Mouse (Mus musculus): ENCODE measurements at regions not wholly inside any gene's neighbourhood (a gene's known extent, or its start where the extent isn't known, plus 50 kb on each side); places are given as distances from the start of the nearest gene placed in this dataset.
A peak's percentile ranks its signal among the peaks of the same experiment; 100 is the strongest.

DNA sequence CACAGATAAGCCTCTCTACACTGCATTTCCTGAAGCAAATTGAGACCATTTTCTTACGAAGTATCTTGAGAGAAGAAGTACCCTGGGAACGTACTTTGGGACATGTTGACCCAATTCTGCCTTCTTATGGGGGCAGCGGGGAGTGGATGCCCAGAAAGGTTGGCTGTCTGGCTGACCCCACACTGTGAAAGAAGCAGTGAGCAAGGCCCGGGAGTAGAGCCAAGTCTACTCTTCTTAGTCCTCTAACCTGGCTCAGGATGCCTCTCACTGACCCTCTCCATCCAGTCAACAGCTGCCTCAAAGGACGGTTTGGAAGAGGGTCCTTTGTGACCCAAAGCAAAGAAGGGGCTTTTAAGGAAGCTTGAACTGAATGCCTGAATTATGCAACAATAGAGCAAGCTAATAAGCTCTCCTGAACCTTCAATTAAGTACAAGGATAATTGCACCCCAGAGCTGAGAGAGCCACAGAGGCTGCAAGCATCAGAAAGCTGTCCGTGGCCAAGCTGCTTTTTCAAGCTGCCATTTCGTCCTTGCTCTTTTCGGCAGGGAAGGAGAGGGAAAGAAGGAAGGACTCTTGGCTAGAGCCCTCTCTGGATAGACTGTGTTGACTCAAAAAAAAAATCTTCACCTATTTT, 70.3 kb downstream of the Pctp start:
- DNase-seq = peak; percentile 16

DNA sequence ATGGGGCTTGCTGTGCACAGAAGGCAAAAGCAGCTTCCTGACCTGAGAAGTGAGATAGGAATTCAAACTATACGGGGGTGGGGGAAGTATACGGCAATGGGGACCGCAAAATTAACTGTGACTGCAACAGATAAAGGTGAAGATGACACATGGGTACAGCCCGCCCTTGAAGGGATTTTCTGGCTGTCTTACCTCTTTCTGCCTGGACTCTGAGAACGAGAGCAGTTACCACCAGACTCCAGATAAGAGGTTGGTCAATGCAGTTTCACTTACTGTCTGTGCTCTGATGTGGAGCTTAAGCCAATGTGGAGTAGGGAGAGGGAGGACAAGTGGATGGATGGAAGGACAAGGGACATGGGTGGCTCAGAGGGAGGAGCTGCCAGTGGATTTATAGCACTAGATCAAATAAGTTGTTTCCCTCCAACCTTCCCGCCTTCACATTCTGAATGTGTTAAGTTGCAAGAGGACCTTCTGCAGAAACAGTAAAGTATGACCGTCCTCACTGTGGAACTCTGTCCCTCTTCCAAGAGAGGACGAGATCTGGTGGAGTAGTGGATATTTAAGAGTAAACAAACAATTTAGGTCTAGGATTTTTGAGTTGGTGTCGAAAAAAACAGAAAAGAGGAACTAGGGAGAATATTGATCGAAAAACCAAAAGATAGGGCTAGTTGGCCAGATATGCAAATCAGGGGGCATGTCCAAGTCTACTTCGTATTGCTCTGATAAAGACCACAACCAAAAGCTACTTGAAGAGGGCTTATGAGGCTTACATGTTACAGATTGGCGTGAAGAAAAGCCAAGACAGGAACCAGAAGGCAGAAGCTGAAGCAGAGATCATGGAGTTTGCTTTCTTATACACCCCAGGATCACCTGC, 73.3 kb downstream of the Pctp start:
- DNase-seq = no peak

DNA sequence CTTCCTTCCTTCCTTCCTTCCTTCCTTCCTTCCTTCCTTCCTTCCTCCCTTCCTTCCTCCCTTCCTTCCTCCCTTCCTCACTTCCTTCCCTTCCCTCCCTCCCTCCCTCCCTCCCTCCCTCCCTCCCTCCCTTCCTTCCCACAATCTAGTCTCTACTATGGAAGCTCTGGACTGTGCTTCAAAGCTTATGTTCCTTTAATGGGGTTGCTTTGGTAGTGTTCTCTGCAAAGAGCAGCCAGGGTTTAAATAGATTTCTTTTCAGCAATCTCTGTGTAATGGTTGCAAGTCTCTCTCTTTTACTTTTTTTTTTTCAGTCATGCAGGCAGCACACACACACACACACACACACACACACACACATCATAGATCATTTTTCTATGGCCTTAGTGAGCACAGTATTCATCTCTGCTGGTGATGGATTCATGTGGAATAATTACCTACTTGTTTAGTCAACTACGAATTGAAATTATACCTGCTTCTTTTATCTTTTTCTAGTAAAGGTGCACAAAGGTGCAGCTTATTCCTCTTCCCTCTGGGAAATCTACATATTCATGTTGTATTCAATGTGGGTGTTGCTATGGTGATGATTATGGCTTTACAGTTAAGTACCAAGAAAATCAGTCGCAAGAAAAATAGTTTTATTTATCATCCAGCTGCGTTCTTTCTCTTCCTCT, 75.1 kb downstream of the Pctp start:
- DNase-seq = no peak

DNA sequence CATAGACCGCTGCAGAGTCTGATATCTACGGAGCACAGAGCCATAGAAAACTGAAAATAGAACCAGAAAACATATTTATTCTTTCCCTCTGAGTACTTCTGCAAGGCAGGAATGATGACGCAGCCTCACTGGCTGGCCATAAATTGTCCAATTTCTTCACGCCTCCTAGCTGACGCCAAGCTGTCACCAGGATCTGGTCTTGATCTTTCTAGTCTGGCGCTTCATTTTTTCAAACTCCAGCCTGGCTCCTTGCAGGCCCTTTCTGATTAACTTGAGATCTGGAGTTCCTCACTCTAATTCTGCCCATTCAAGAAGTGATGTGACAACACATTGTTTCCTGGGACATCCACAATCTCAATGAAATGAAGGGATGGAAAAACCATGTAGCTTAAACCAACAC, 80.1 kb downstream of the Pctp start:
- DNase-seq = no peak

DNA sequence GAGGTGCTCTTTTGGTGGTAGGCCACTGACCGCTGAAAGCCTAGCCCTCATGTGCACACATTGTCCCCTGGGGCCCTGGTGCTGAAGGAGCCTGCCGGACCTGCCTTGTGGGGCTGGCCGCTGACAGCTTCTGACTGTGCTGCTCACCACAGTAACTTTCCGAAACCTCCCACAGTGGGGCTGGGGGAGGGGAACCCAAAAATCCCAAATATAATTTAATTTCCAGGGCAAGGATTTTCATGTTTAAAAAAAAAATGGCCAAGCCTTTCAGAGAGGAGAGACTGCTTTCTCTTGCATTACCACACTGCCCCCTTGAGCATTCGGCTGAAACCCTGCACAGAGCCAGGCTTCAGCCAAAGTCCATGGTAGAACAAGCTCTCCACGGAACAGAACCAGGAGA, 81.5 kb downstream of the Pctp start:
- DNase-seq = peak; percentile 6

DNA sequence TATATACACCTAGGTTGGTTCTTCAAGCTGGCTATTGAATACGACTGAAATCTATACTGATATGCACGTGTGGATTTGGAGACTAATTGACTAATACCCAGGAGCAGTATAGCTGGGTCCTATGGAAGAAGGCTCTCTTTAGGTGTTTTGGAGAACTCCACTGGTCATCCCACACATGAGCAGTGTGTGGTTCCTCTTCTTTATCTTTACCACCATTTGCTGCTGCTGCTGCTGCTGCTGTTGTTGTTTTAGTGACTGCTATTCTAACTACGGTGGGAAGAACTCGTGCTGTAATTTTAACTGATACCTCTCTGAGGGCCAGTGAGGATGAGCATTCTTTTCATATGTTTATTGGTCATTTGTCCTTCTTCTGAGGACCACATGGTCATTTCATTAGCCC, 86.9 kb downstream of the Pctp start:
- DNase-seq = no peak

DNA sequence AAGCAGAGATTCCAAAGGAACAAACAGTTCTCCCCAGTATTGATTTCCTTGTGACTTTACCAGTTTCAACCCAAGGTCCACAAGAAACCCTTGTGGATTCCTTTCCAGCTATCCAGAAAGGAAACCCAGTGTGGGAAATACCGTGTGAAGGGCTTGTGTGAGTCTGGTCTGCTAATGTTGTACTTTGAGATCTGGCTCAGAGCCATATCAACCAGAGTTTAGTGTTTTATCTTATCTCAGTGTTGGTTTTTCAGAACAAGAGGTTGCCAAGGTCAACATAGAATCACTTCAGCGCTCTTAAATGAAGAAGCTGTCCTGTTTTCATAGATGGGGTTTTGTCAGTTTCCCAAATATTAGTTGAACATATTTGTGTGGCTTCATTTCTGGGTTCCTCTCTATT, 88.1 kb downstream of the Pctp start:
- DNase-seq = no peak

DNA sequence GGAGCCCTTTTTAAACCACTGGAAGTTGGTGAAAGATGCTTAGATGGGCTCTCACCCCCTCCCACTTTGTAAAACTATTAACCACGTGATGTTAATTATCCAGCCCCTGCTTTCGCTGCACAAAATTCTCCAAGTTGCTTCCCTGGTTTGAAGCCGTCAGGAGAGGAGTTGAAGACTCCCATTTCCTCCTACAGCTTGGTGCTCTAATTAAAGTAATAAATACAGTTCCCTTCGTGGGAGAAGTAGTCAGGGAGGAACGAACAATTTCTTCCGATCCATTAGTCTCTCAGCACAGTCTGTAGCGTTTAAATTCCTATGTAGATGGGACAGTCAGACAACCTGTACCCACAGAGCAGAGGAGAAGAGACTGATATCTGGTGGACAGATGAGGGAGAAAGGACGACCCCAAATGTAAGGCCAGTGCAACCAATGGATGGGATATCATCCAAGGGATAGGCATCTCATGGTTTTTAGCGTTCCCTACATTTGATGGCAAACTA, 101.4 kb downstream of the Pctp start:
- DNase-seq = no peak

DNA sequence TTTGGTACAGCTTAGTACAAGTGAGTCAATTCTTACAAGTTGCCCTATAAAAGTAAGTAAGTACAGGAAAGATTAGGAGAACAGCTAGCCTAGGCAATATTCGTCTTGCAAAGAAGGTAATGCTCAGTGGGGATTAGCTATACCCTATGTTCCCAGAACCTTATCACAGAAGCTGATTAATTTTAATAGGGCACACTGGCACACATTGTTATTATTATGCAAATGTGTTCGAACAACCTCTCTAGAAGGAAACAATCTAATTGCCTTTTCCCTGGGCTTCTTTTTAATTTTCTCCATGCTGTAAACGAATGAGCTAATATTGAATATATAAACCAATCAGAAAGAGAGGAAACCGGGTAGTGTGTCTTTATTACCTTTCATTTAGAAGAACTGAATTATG, 104.2 kb downstream of the Pctp start:
- no peak for DNase-seq

DNA sequence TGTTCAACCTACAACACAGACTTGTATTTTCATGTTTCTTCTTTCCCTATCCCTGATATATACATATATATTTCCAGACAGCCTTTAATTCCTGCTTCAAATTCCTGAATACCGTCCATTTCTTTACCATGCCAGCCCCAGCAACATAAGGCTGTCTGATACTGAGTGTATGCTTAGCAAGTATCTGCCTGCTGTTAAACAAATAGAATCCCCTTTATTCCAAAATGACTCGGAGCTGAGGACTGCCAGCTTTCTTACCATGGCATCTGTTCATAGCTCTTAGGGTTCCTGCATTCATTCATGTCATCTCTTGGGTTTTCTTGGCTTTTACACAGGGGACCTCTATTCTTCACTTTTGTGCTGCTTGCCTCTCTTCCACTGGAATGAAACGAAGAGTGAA, 105.8 kb downstream of the Pctp start:
- no peak for DNase-seq

DNA sequence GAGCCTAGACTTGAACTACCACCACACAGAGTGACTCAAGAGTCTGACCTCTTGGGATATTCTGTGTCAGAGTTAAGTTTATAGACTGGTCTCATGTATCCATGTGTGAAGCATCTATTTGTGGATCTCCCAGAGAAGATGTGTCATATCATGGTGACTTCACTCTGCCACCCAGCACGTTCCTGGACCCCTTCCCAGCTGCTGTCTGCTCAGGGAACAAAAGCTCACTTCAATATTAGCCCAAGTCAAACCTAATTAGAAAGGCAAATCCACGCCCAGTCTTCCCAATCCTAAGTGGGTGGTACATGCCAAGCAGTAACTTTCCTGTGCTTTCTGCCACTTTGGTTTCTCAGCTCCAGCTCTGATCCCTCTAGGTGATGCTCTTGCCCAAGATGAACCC, 94.1 kb upstream of the Ankfn1 start:
- DNase-seq = no peak

DNA sequence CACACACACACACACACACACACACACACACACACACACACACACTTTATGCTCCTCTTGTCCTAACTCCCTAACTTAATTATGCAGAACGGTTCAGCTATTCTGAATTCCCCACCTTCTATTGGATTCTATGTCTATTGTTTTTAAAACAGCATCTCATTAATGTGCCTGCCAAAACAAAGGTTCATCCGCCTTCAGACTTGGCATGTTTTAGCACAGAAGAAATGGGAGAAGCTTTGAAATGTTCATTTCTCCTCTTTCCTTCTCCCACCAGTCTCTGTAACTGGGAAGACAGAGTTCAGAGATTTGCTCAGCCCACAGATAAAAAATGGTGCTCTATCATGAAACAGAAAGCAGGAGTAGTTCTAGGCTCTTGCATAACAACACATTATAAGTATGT, 90.1 kb upstream of the Ankfn1 start:
- DNase-seq = no peak

DNA sequence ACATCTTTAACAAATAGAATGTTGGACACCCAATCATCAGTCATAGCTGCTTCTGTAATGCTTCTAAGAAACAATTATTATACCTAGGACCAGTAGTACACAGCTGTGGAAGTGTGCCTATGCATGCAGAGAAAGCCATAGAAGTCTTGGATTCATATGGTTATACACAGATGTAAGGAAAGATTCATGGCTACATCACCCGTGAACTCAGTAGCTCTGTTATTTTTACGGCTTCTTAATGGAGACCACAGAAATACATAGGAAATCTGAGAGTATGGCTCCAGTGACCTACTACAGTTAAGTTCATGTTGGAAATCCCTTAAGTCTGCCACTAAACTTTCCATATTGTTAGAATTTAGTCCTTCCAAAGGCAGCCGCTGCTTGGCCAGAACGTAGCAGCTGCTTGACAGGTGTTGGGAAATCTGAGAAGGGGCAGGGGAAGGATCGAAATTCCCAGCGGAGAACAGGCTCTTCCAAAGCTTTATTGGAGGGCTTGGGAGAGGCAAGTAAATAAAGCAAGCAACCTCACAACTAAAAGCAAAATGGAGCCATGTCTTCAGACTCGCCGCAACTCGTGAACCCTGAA, 78.8 kb upstream of the Ankfn1 start:
- DNase-seq = no peak

DNA sequence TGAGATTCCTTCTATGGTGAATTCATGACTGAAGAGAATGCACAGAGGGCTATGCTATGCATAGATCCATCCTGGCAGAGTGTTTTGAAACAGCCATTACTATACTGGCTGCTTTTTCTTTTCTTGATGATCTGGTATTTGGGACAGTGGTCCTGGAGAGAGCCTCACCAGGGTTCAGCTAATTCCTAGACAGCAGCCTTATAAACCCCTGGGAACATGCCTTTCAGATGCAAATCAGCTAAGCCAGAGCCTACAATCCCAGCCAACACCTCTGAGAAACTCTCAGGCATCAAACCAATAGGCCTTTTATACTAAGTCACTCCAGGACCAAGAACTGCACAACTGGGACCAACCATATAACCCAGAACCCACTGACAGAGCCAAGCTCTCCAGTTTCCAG, 64.4 kb upstream of the Ankfn1 start:
- DNase-seq = no peak

DNA sequence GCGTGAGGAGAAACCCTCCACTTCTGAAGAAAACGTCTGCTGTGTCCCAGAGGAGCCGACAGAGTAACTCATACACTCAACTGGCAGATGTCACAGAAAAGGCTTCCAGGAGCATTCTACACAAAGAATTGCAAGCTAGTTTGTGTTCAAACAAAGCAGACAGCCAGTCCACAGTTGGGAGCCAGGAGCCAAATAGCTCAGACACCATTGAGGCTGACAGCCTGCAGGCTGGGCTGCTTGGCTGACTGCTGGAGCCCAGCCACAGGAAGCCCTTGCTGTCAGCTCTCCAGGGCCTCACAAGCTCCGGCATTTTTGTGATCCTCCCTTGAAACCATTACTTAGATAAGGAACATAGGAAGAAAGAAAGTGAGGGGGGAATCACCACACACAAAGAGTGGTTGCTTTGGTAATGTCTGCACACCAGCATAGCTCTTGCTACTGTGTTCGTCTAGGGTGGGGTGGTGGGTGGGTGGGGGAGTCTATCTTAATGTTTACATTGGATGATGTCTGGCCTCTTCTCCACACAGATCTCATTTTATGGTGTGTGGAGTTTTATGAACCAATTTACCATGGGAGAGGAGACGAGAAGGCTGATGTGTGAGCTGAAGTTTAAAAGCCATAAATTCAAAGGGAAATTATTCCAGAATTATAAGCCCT, 62.3 kb upstream of the Ankfn1 start:
- peak; percentile 1 for DNase-seq

DNA sequence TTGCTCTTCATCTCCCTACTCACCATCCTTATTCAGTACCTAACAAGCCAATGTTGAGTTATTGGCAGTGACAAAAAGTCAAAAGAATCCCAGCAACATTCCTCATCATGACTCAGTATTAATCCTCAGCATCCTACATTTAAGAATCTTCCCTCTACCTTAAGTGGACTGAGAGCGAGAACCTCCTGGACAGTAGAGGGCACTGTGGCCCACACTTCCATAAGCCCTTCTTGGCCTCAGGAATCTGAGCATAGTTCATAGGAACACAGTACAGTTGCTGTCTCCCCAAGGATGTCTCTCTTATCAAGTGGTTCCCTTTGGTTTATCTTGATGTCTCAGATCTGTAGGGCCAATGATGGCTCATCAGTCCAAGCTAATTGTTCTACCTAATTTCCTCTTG, 60.5 kb upstream of the Ankfn1 start:
- no peak for DNase-seq

DNA sequence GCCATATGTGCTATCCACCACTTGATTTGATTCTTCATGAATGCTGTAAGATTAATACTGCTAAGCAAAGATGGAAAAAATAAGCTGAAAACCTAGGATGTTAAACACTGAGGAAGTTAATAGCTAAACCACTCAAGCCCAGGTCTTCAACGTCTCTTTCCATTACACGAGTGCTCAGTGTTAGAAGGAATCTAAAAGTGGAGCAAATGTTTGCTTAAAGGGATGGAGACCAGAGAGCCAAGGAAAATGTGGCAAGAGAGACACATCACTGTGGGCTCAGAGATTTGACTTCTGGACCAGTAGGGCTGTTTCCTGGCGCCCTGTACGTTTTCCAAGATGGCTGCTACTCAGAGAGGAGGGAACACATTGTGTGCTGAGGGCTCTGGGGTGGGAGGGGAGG, 59.4 kb upstream of the Ankfn1 start:
- DNase-seq = no peak

DNA sequence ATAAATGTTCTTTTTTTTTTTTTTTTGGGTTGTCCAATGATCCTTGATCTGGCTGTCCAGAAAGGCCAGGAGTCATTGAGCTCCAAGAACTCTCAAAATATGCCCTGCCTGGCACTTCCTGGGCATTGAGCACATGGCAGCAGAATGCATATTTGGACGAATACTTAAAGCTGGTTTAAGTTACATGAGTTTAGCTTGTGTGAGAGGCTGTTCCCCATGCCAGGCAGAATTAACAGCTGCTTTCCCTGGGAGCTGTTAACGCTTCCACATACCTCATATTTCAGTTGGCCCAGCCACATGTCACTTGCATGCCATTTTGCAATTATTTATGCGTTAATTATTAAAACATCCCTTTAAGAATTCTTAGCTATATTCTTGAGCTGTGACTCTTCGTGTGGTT, 56.6 kb upstream of the Ankfn1 start:
- no peak for DNase-seq

DNA sequence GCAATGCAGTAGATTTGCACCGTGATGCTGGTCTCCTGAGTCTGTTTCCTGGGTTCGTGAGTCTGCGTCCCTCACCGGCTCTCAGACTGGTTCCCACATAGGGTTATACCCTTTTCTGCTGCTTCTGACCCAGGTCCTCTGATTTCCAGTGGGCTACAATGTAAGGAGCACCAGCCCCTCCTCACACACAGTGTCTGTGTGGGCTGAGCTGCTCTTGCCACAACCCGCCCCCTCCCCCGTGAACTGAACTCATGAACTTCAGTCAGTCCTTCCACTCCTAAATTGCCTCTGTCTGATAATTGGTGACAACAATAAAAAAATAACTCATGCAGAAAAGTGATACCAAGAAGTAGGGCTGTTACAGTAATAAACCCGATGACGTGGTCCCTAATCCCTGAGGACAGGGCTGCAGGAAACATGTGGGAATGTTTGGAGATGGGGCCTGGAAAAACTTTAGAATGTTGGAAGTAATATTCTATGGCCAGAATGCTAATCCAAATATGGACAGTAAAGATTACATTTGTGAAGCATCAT, 54.2 kb upstream of the Ankfn1 start:
- DNase-seq = no peak

All from cerebellum, adult 9-10 months (tissue).